Mouse (Mus musculus) ES-E14 (cell line): Measurements from ENCODE around the gene Cux1.

Source experiments
- HCFC1 ChIP-seq: IDR thresholded peaks from 2 replicates; pipeline ENCODE4 v1.6.1; 2012; ENCODE audit warnings: low read length, inconsistent platforms, borderline replicate concordance; ENCODE audit not compliant: insufficient read depth
- MAFK ChIP-seq: IDR thresholded peaks from 2 replicates; pipeline ENCODE4 v1.6.1; 2014; ENCODE audit warnings: mild to moderate bottlenecking, low read depth, low read length, inconsistent platforms; ENCODE audit not compliant: insufficient read depth

GRCm38 (mm10) chr5:136464849-136465248, 102.4 kb downstream of the Cux1 start:
- TF ChIP-seq MAFK = no peak
- TF ChIP-seq HCFC1 = no peak
